Mouse (Mus musculus): Measurements from ENCODE around the gene Itga2. TPM values are rescaled to one million over a fixed set of nuclear protein-coding genes. Genes with fewer than 3 reads are reported as not detected.
A peak's percentile ranks its signal among the peaks of the same experiment; 100 is the strongest.

Gene Itga2
- polyA plus RNA-seq, 1 experiment from 2014 or later, result 1.3 TPM

GRCm38 (mm10) chr13:114834580-114834979 lies 97.3 kb downstream of the Itga2 start:
- Histone ChIP-seq H3K27ac (no peak overlapping the region), H3K36me3 (peaks cover 11% of the 10 kb centered on the region), H3K4me3 (no peak overlapping the region), H3K27me3 (ENCODE audit: insufficient read depth, poor library complexity, severe bottlenecking) (no peaks in the 10 kb centered on the region), H3K4me1 (replicated peaks) (peaks cover 9% of the 10 kb centered on the region), H3K9me3 (no peaks in the 10 kb centered on the region)
- no peak for DNase-seq (ENCODE audit: low spot score)
- 67% methylated on average over 2 of the region's 2 CpGs for WGBS

GRCm38 (mm10) chr13:114833351-114833750 lies 98.5 kb downstream of the Itga2 start:
- WGBS, result 93% methylated on average over 4 of the region's 4 CpGs
- H3K27me3 ChIP-seq (ENCODE audit: insufficient read depth, poor library complexity, severe bottlenecking), result no peaks in the 10 kb centered on the region
- peaks cover 1% of the 10 kb centered on the region; the same call in 1 of the 2 replicates for H3K4me1 ChIP-seq (replicated peaks)
- no peaks in the 10 kb centered on the region for H3K9me3 ChIP-seq
- H3K27ac ChIP-seq, result no peak overlapping the region
- peaks cover 20% of the 10 kb centered on the region for H3K36me3 ChIP-seq
- H3K4me3 ChIP-seq, result no peak overlapping the region
- DNase-seq (ENCODE audit: low spot score), result no peak

GRCm38 (mm10) chr13:114832761-114833160 lies 99.1 kb downstream of the Itga2 start:
- Histone ChIP-seq H3K36me3 (peaks cover 26% of the 10 kb centered on the region), H3K27me3 (ENCODE audit: insufficient read depth, poor library complexity, severe bottlenecking) (no peaks in the 10 kb centered on the region), H3K27ac (no peak overlapping the region), H3K9me3 (no peaks in the 10 kb centered on the region), H3K4me3 (no peak overlapping the region), H3K4me1 (replicated peaks) (no peaks in the 10 kb centered on the region)
- 80% methylated on average over 5 of the region's 5 CpGs for WGBS
- DNase-seq (ENCODE audit: low spot score), result no peak

GRCm38 (mm10) chr13:114831367-114831833 lies 100.5 kb downstream of the Itga2 start:
- Histone ChIP-seq H3K9me3 (no peaks in the 10 kb centered on the region), H3K27ac (no peak overlapping the region), H3K4me3 (no peak overlapping the region), H3K27me3 (ENCODE audit: insufficient read depth, poor library complexity, severe bottlenecking) (no peaks in the 10 kb centered on the region), H3K36me3 (peaks cover 39% of the 10 kb centered on the region), H3K4me1 (replicated peaks) (no peaks in the 10 kb centered on the region)
- no peak for DNase-seq (ENCODE audit: low spot score)
- WGBS, result 86% methylated on average over 4 of the region's 4 CpGs

- WGBS, result 92% methylated on average over 6 of the region's 6 CpGs
- Histone ChIP-seq H3K4me1 (replicated peaks) (no peaks in the 10 kb centered on the region), H3K9me3 (no peaks in the 10 kb centered on the region), H3K27me3 (ENCODE audit: insufficient read depth, poor library complexity, severe bottlenecking) (no peaks in the 10 kb centered on the region), H3K27ac (no peak overlapping the region), H3K4me3 (no peak overlapping the region), H3K36me3 (peaks cover 58% of the 10 kb centered on the region)
- DNase-seq (ENCODE audit: low spot score), result no peak
Measured at GRCm38 (mm10) chr13:114825377-114825855, 106.5 kb downstream of the Itga2 start.

GRCm38 (mm10) chr13:114822871-114823270 lies 109.0 kb downstream of the Itga2 start:
- Histone ChIP-seq H3K27ac (no peak overlapping the region), H3K36me3 (peaks cover 40% of the 10 kb centered on the region), H3K9me3 (no peaks in the 10 kb centered on the region), H3K27me3 (ENCODE audit: insufficient read depth, poor library complexity, severe bottlenecking) (no peaks in the 10 kb centered on the region), H3K4me1 (replicated peaks) (peaks cover 10% of the 10 kb centered on the region), H3K4me3 (no peak overlapping the region)
- no peak for DNase-seq (ENCODE audit: low spot score)
- 94% methylated on average over 2 of the region's 2 CpGs for WGBS

DNA sequence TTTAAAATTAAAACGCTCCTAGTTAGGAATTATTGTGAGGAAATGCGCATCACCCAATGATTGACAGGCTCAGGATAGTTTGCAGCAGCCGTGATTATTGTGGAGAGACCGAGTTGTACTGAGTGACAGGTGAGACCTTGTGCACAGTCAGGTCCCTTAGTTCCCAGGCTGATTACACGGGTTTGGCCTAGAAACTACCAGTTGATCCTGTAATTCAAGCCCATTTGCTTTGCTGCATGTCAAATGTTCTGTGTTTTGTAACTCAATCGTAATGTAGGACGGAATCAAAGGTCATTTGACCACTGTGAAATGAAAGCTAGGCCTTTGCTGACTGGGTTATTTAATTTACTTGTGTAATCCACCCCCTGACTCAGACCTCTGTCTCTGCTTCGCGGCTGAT lies 113.4 kb downstream of the Itga2 start:
- H3K27me3 ChIP-seq (ENCODE audit: insufficient read depth, poor library complexity, severe bottlenecking), result no peaks in the 10 kb centered on the region
- H3K4me1 ChIP-seq (replicated peaks), result peaks cover 15% of the 10 kb centered on the region
- 33% methylated on average over 9 of the region's 9 CpGs for WGBS
- peak overlapping the region; percentile 85 for H3K27ac ChIP-seq
- peak overlapping the region; percentile 84 for H3K4me3 ChIP-seq
- DNase-seq (ENCODE audit: low spot score), result no peak
- peaks cover 9% of the 10 kb centered on the region; the same call in 1 of the 2 replicates for H3K36me3 ChIP-seq
- H3K9me3 ChIP-seq, result no peaks in the 10 kb centered on the region

- Histone ChIP-seq H3K4me1 (replicated peaks) (peaks cover 15% of the 10 kb centered on the region), H3K27me3 (ENCODE audit: insufficient read depth, poor library complexity, severe bottlenecking) (no peaks in the 10 kb centered on the region), H3K36me3 (peaks cover 6% of the 10 kb centered on the region; the same call in 1 of the 2 replicates), H3K9me3 (no peaks in the 10 kb centered on the region), H3K27ac (peak within 1 kb of the TSS; percentile 85), H3K4me3 (peak within 1 kb of the TSS; percentile 84)
- peak; percentile 92 for DNase-seq (ENCODE audit: low spot score)
- under 1% methylated on average over 39 of the region's 39 CpGs for WGBS
Measured at GRCm38 (mm10) chr13:114817751-114818360, 114.0 kb downstream of the Itga2 start, which contains the start of gene Mocs2. Mocs2 (plus strand) TSS chr13:114818236.

DNA sequence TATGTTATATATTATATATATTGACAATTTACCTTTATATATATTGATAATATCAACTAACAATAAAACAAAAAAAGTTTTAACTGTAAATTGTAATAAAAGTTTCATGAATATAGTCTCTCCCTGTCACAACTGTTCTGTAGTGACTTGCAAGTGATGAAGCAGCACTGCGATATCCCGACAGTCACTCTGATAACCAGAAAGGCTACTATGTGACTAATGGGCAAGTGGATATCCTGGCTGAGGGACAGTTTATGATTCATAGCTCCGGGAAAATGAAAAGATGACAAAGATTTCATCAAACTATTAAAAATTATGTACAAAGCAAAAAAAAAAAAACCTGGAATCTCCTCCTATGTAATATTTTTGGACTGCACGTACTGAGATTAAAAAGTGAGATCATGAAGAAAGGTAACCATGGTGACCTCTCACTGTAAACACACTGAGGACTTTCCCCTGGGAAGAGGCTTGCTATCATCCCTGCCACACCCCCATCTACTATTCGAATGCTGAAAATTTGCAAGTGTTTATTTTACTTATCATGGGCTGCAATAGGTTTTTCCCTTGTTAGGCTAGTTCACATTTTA lies 122.2 kb downstream of the Itga2 start:
- no peaks in the 10 kb centered on the region for H3K4me1 ChIP-seq (replicated peaks)
- WGBS, result 90% methylated on average over 5 of the region's 5 CpGs

GRCm38 (mm10) chr13:114802971-114803370 lies 128.9 kb downstream of the Itga2 start:
- no peak for DNase-seq (ENCODE audit: low spot score)
- Histone ChIP-seq H3K36me3 (no peaks in the 10 kb centered on the region), H3K4me3 (no peak overlapping the region), H3K27ac (no peak overlapping the region), H3K4me1 (replicated peaks) (no peaks in the 10 kb centered on the region), H3K9me3 (no peaks in the 10 kb centered on the region), H3K27me3 (ENCODE audit: insufficient read depth, poor library complexity, severe bottlenecking) (no peaks in the 10 kb centered on the region)
- WGBS, result 87% methylated on average over 2 of the region's 2 CpGs

More for the DNA sequence above, 122.2 kb downstream of the Itga2 start:
- no peaks in the 10 kb centered on the region for H3K9me3 ChIP-seq
- H3K27ac ChIP-seq, result no peak overlapping the region
- no peak for DNase-seq (ENCODE audit: low spot score)
- no peaks in the 10 kb centered on the region for H3K27me3 ChIP-seq (ENCODE audit: insufficient read depth, poor library complexity, severe bottlenecking)
- H3K4me3 ChIP-seq, result no peak overlapping the region
- H3K36me3 ChIP-seq, result no peaks in the 10 kb centered on the region

DNA sequence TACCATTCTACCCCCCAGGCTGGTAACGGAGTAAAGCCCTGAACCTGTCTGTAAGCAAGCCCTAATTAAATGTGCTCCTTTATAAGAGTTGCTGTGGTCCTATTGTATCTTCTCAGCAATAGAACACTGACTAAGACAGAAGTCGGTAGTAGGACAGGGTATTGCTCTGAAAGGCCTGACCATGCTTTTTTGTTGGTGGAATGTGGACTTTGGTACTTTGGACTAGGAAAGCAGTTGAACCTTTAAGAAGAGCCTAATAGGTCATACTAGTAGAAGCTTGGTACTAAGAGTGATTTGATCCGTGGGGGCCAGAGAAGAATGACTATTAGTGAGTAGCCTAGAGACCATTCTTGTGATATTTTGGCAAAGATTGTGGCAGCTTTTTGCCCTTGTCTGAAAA lies 130.0 kb downstream of the Itga2 start:
- no peak for DNase-seq (ENCODE audit: low spot score)
- no peaks in the 10 kb centered on the region for H3K36me3 ChIP-seq
- no peaks in the 10 kb centered on the region for H3K4me1 ChIP-seq (replicated peaks)
- H3K27ac ChIP-seq, result no peak overlapping the region
- no peaks in the 10 kb centered on the region for H3K9me3 ChIP-seq
- WGBS, result 84% methylated on average over 3 of the region's 3 CpGs
- no peaks in the 10 kb centered on the region for H3K27me3 ChIP-seq (ENCODE audit: insufficient read depth, poor library complexity, severe bottlenecking)
- no peak overlapping the region for H3K4me3 ChIP-seq

DNA sequence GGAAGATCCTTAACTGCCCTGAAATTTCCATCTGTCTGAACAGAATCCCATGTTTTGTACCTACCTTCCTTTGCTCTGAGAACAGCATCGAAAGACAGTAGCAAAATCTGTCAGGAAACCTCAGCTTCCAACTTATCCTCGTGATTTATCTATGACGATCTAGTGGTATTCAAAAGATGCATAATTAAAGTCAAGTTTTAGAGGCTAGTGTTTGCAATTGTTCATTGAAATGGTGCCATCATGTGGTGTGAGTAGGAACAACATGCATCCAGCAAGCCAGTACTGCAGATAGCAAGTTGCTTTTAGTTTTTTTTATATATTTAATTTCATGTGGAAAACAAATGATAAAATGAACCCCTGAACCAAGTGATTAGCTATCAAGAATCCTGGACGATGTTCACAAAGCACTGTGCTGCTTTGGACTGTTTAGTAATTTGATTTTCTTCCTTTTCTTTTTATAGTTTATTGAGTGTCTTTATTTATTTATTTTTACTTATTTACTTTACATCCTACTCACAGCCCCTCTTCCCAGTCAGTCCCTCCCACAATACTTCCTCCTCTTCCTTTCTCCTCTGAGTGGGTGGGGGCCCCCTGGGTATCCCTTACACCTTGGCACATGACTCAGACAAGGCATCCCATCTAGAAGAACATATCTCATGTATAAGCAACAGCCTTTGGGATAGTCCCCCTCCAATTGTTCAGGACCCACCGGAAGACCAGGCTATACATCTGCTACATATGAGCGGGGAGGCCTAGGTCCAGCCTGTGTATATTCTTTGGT lies 138.5 kb downstream of the Itga2 start:
- Histone ChIP-seq H3K27ac (no peak overlapping the region), H3K4me1 (replicated peaks) (no peaks in the 10 kb centered on the region), H3K36me3 (no peaks in the 10 kb centered on the region), H3K9me3 (no peaks in the 10 kb centered on the region), H3K27me3 (ENCODE audit: insufficient read depth, poor library complexity, severe bottlenecking) (no peaks in the 10 kb centered on the region), H3K4me3 (no peak overlapping the region)
- WGBS, result 55% methylated on average over 6 of the region's 6 CpGs
- peak; percentile 35 for DNase-seq (ENCODE audit: low spot score)

GRCm38 (mm10) chr13:114791511-114791910 lies 140.4 kb downstream of the Itga2 start:
- no peaks in the 10 kb centered on the region for H3K9me3 ChIP-seq
- 80% methylated on average over 1 of the region's 1 CpGs for WGBS
- H3K27ac ChIP-seq, result no peak overlapping the region
- H3K4me1 ChIP-seq (replicated peaks), result no peaks in the 10 kb centered on the region
- H3K4me3 ChIP-seq, result no peak overlapping the region
- no peak for DNase-seq (ENCODE audit: low spot score)
- H3K36me3 ChIP-seq, result no peaks in the 10 kb centered on the region
- no peaks in the 10 kb centered on the region for H3K27me3 ChIP-seq (ENCODE audit: insufficient read depth, poor library complexity, severe bottlenecking)
